Mouse (Mus musculus): ENCODE results near the gene Cep55. TPM values are rescaled to one million over a fixed set of nuclear protein-coding genes. Genes with fewer than 3 reads are reported as not detected.

The Cep55 gene
- polyA plus RNA-seq, 1 experiment from 2014 or later: 46.9 TPM

- H3K4me3 ChIP-seq (ENCODE audit: low read depth, low read length): no peak overlapping the region
- no peaks in the 10 kb centered on the region for H3K4me1 ChIP-seq (replicated peaks; ENCODE audit: control insufficient read depth, insufficient read depth, low read length)
- H3K36me3 ChIP-seq (ENCODE audit: control insufficient read depth, insufficient read depth, low read length): no peaks in the 10 kb centered on the region
- WGBS: 84% methylated on average over 2 of the region's 2 CpGs
- H3K9ac ChIP-seq (ENCODE audit: low read depth, low read length): no peak overlapping the region
- no peaks in the 10 kb centered on the region for H3K9me3 ChIP-seq (ENCODE audit: control insufficient read depth, low read length)
- ATAC-seq (ENCODE audit: low FRiP score) (no peak), DNase-seq (ENCODE audit: low spot score) (no peak)
- no peaks in the 10 kb centered on the region for H3K27me3 ChIP-seq (ENCODE audit: control insufficient read depth, insufficient read depth, low read length)
- no peak overlapping the region for H3K27ac ChIP-seq (ENCODE audit: low read depth, low read length)
- no peak overlapping the region for H3K4me2 ChIP-seq (replicated peaks; ENCODE audit: low read depth, low read length)
Measured at GRCm38 (mm10) chr19:38034696-38035095, 20.1 kb upstream of the Cep55 start.

DNA sequence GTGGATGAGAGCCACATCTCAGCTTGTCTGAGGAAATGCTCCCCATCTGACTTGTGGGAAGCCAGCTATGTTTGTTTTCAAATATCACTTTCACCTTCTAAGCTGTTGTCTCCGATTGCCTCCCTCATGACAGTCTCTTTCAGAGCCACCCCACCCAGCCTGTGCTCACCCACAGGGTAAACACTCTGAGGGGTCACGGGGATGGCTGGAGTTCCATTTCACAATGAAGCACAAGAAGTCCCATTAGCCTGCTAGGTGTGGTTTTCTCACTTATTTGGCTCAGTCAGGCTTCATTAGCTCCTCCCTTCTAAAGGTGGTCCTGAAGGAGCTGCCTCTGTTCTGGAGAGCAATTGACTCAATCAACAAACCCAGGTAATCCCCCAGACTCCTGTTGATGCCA, 19.0 kb upstream of the Cep55 start:
- Histone ChIP-seq H3K27ac (ENCODE audit: low read depth, low read length) (no peak overlapping the region), H3K4me2 (replicated peaks; ENCODE audit: low read depth, low read length) (no peak overlapping the region), H3K9me3 (ENCODE audit: control insufficient read depth, low read length) (no peaks in the 10 kb centered on the region), H3K4me1 (replicated peaks; ENCODE audit: control insufficient read depth, insufficient read depth, low read length) (no peaks in the 10 kb centered on the region), H3K27me3 (ENCODE audit: control insufficient read depth, insufficient read depth, low read length) (no peaks in the 10 kb centered on the region), H3K36me3 (ENCODE audit: control insufficient read depth, insufficient read depth, low read length) (no peaks in the 10 kb centered on the region), H3K9ac (ENCODE audit: low read depth, low read length) (no peak overlapping the region), H3K4me3 (ENCODE audit: low read depth, low read length) (no peak overlapping the region)
- DNase-seq (ENCODE audit: low spot score) (no peak), ATAC-seq (ENCODE audit: low FRiP score) (no peak)
- WGBS: 77% methylated on average over 2 of the region's 2 CpGs

GRCm38 (mm10) chr19:38038267-38038666, 16.5 kb upstream of the Cep55 start:
- H3K9ac ChIP-seq (ENCODE audit: low read depth, low read length): no peak overlapping the region
- H3K27me3 ChIP-seq (ENCODE audit: control insufficient read depth, insufficient read depth, low read length): peaks cover 10% of the 10 kb centered on the region
- DNase-seq (ENCODE audit: low spot score) (no peak), ATAC-seq (ENCODE audit: low FRiP score) (no peak)
- no peak overlapping the region for H3K4me2 ChIP-seq (replicated peaks; ENCODE audit: low read depth, low read length)
- H3K36me3 ChIP-seq (ENCODE audit: control insufficient read depth, insufficient read depth, low read length): no peaks in the 10 kb centered on the region
- WGBS: 90% methylated on average over 2 of the region's 2 CpGs
- no peak overlapping the region for H3K27ac ChIP-seq (ENCODE audit: low read depth, low read length)
- no peaks in the 10 kb centered on the region for H3K9me3 ChIP-seq (ENCODE audit: control insufficient read depth, low read length)
- H3K4me1 ChIP-seq (replicated peaks; ENCODE audit: control insufficient read depth, insufficient read depth, low read length): no peaks in the 10 kb centered on the region
- no peak overlapping the region for H3K4me3 ChIP-seq (ENCODE audit: low read depth, low read length)

GRCm38 (mm10) chr19:38042261-38042722, 12.5 kb upstream of the Cep55 start:
- no peaks in the 10 kb centered on the region for H3K36me3 ChIP-seq (ENCODE audit: control insufficient read depth, insufficient read depth, low read length)
- DNase-seq (ENCODE audit: low spot score) (peak; percentile 2), ATAC-seq (ENCODE audit: low FRiP score) (no peak)
- no peak overlapping the region for H3K4me2 ChIP-seq (replicated peaks; ENCODE audit: low read depth, low read length)
- H3K27ac ChIP-seq (ENCODE audit: low read depth, low read length): no peak overlapping the region
- H3K9me3 ChIP-seq (ENCODE audit: control insufficient read depth, low read length): no peaks in the 10 kb centered on the region
- H3K4me1 ChIP-seq (replicated peaks; ENCODE audit: control insufficient read depth, insufficient read depth, low read length): no peaks in the 10 kb centered on the region
- H3K9ac ChIP-seq (ENCODE audit: low read depth, low read length): no peak overlapping the region
- WGBS: 49% methylated on average over 5 of the region's 5 CpGs
- H3K4me3 ChIP-seq (ENCODE audit: low read depth, low read length): no peak overlapping the region
- H3K27me3 ChIP-seq (ENCODE audit: control insufficient read depth, insufficient read depth, low read length): peaks cover 11% of the 10 kb centered on the region

DNA sequence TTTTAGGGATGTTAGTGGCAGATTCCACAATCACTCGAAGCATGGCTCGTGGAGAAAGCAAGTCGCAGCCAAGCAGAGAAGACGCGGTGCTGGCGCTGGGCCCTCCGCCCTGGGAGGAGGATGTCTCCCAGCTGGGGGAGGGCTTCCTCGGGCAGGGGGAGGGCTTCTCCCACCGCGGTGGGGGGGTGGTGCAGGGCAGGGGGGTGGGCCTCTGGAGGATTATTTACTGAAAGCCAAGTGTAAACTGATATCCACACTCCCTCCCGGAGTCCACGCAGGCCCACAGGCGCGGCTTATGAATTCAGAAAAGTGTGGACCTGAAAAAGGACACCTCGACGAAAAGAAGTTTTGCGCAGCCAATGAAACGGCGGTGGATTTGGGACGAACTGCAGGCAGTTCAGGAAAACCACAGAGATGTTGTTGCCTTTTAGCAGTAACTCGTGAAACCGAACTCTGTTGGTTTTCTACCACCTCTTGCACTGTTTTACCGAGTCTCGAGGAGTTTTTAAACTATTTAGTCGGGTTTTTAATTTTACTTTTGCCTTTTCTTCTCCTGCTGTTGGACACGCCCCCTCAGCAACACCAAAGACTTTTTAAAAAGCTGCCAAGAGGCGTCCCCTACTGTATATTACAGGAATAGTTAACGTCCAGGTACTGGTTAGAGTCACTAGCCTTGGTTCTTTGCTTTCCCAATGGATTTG, 11.4 kb upstream of the Cep55 start, which contains the start of gene Myof:
Myof (minus strand) TSS at position 297 of the 701 bp plus-strand sequence.
- H3K4me1 ChIP-seq (replicated peaks; ENCODE audit: control insufficient read depth, insufficient read depth, low read length): no peaks in the 10 kb centered on the region
- peaks cover 11% of the 10 kb centered on the region for H3K27me3 ChIP-seq (ENCODE audit: control insufficient read depth, insufficient read depth, low read length)
- peak within 1 kb of the TSS; percentile 47; the same call in 1 of the 2 replicates for H3K9ac ChIP-seq (ENCODE audit: low read depth, low read length)
- no peak within 1 kb of the TSS for H3K27ac ChIP-seq (ENCODE audit: low read depth, low read length)
- ATAC-seq (ENCODE audit: low FRiP score): no peak
- H3K4me3 ChIP-seq (ENCODE audit: low read depth, low read length): peak within 1 kb of the TSS; percentile 30
- H3K4me2 ChIP-seq (replicated peaks; ENCODE audit: low read depth, low read length): peak within 1 kb of the TSS; percentile 59
- DNase-seq (ENCODE audit: low spot score): peak; percentile 46
- H3K36me3 ChIP-seq (ENCODE audit: control insufficient read depth, insufficient read depth, low read length): no peaks in the 10 kb centered on the region
- WGBS: under 1% methylated on average over 28 of the region's 28 CpGs
- no peaks in the 10 kb centered on the region for H3K9me3 ChIP-seq (ENCODE audit: control insufficient read depth, low read length)

GRCm38 (mm10) chr19:38045198-38045597, 9.6 kb upstream of the Cep55 start:
- DNase-seq (ENCODE audit: low spot score): no peak
- H3K36me3 ChIP-seq (ENCODE audit: control insufficient read depth, insufficient read depth, low read length): no peaks in the 10 kb centered on the region
- WGBS: 87% methylated on average over 3 of the region's 3 CpGs
- no peak overlapping the region for H3K27ac ChIP-seq (ENCODE audit: low read depth, low read length)
- no peaks in the 10 kb centered on the region for H3K4me1 ChIP-seq (replicated peaks; ENCODE audit: control insufficient read depth, insufficient read depth, low read length)
- no peak overlapping the region for H3K4me2 ChIP-seq (replicated peaks; ENCODE audit: low read depth, low read length)
- no peaks in the 10 kb centered on the region for H3K9me3 ChIP-seq (ENCODE audit: control insufficient read depth, low read length)
- H3K9ac ChIP-seq (ENCODE audit: low read depth, low read length): no peak overlapping the region
- ATAC-seq (ENCODE audit: low FRiP score): no peak
- H3K4me3 ChIP-seq (ENCODE audit: low read depth, low read length): no peak overlapping the region
- H3K27me3 ChIP-seq (ENCODE audit: control insufficient read depth, insufficient read depth, low read length): peaks cover 11% of the 10 kb centered on the region

GRCm38 (mm10) chr19:38049686-38050085, 5.1 kb upstream of the Cep55 start:
- H3K9ac ChIP-seq (ENCODE audit: low read depth, low read length): no peak overlapping the region
- H3K36me3 ChIP-seq (ENCODE audit: control insufficient read depth, insufficient read depth, low read length): no peaks in the 10 kb centered on the region
- ATAC-seq (ENCODE audit: low FRiP score) (no peak), DNase-seq (ENCODE audit: low spot score) (no peak)
- H3K4me3 ChIP-seq (ENCODE audit: low read depth, low read length): no peak overlapping the region
- 91% methylated on average over 1 of the region's 1 CpGs for WGBS
- no peaks in the 10 kb centered on the region for H3K4me1 ChIP-seq (replicated peaks; ENCODE audit: control insufficient read depth, insufficient read depth, low read length)
- no peak overlapping the region for H3K4me2 ChIP-seq (replicated peaks; ENCODE audit: low read depth, low read length)
- H3K9me3 ChIP-seq (ENCODE audit: control insufficient read depth, low read length): no peaks in the 10 kb centered on the region
- no peaks in the 10 kb centered on the region for H3K27me3 ChIP-seq (ENCODE audit: control insufficient read depth, insufficient read depth, low read length)
- no peak overlapping the region for H3K27ac ChIP-seq (ENCODE audit: low read depth, low read length)

- no peak overlapping the region for H3K9ac ChIP-seq (ENCODE audit: low read depth, low read length)
- H3K36me3 ChIP-seq (ENCODE audit: control insufficient read depth, insufficient read depth, low read length): no peaks in the 10 kb centered on the region
- H3K4me2 ChIP-seq (replicated peaks; ENCODE audit: low read depth, low read length): peak overlapping the region; percentile 43
- H3K9me3 ChIP-seq (ENCODE audit: control insufficient read depth, low read length): no peaks in the 10 kb centered on the region
- H3K27ac ChIP-seq (ENCODE audit: low read depth, low read length): no peak overlapping the region
- DNase-seq (ENCODE audit: low spot score) (peak; percentile 44), ATAC-seq (ENCODE audit: low FRiP score) (no peak)
- 27% methylated on average over 8 of the region's 8 CpGs for WGBS
- no peaks in the 10 kb centered on the region for H3K27me3 ChIP-seq (ENCODE audit: control insufficient read depth, insufficient read depth, low read length)
- H3K4me3 ChIP-seq (ENCODE audit: low read depth, low read length): peak overlapping the region; percentile 66; the same call in 1 of the 2 replicates
- H3K4me1 ChIP-seq (replicated peaks; ENCODE audit: control insufficient read depth, insufficient read depth, low read length): 0 out of 2 replicates have a peak, but pooled peaks cover 2% of the 10 kb centered on the region
Measured at GRCm38 (mm10) chr19:38053227-38054041, 1.4 kb upstream of the Cep55 start.

All from hindbrain, embryonic 11.5 days (tissue).